Mouse (Mus musculus): ENCODE measurements around the gene Ltk.

The Ltk gene

GRCm38 (mm10) chr2:119760251-119760650 lies at the start of gene Ltk:
Ltk (minus strand) TSS chr2:119760431.
- DNase-seq, result no peak

- no peak for DNase-seq
These were observed 48.6 kb upstream of the Ltk start for GRCm38 (mm10) chr2:119808881-119809280.

GRCm38 (mm10) chr2:119808438-119808837 lies 48.2 kb upstream of the Ltk start:
- no peak for DNase-seq

- DNase-seq, result no peak
These were observed 45.3 kb upstream of the Ltk start for GRCm38 (mm10) chr2:119805536-119805935.

- no peak for DNase-seq
These were observed 44.5 kb upstream of the Ltk start for GRCm38 (mm10) chr2:119804776-119805175.

- DNase-seq, result no peak
These were observed 44.0 kb upstream of the Ltk start for GRCm38 (mm10) chr2:119804275-119804628.

- DNase-seq, result no peak
These were observed 43.5 kb upstream of the Ltk start for GRCm38 (mm10) chr2:119803618-119804274.

- DNase-seq, result peak in 1 of 2 experiments; percentile 9
These were observed 42.8 kb upstream of the Ltk start for GRCm38 (mm10) chr2:119802767-119803617.

- peak in 1 of 2 experiments; percentile 30 for DNase-seq
These were observed 40.9 kb upstream of the Ltk start for GRCm38 (mm10) chr2:119800876-119801846.

- DNase-seq, result peak; percentile 15 to 35
These were observed 39.8 kb upstream of the Ltk start for GRCm38 (mm10) chr2:119799961-119800550.

GRCm38 (mm10) chr2:119799181-119799960 lies 39.1 kb upstream of the Ltk start:
- peak; percentile 44 to 54 for DNase-seq

- DNase-seq, result peak; percentile 66 to 79
These were observed 38.2 kb upstream of the Ltk start for GRCm38 (mm10) chr2:119798246-119798927.

- DNase-seq, result no peak
These were observed 37.1 kb upstream of the Ltk start, which contains the start of gene Tyro3 for GRCm38 (mm10) chr2:119797279-119797783. Tyro3 (plus strand) TSS chr2:119797733.

GRCm38 (mm10) chr2:119789996-119790395 lies 29.8 kb upstream of the Ltk start:
- DNase-seq, result no peak

- peak; percentile 73 to 79 for DNase-seq
These were observed 27.1 kb upstream of the Ltk start, which contains the start of gene Rpap1 for GRCm38 (mm10) chr2:119787206-119787883. Rpap1 (minus strand) TSS chr2:119787537.

GRCm38 (mm10) chr2:119767246-119767645 lies 7.0 kb upstream of the Ltk start:
- no peak for DNase-seq

- no peak for DNase-seq
These were observed 3.7 kb upstream of the Ltk start for GRCm38 (mm10) chr2:119763924-119764323.

- DNase-seq, result no peak
These were observed 2.0 kb upstream of the Ltk start for GRCm38 (mm10) chr2:119762276-119762675.

GRCm38 (mm10) chr2:119758844-119759835 lies 1.1 kb downstream of the Ltk start:
- no peak for DNase-seq
